Mouse (Mus musculus) lung, adult 2 months (tissue): ENCODE measurements around the gene Gypa.

ENCODE experiments used
- CTCF ChIP-seq: fragments of 200-500 bp; IDR thresholded peaks from 2 replicates; pipeline ENCODE4 v1.5.1; 2011; ENCODE audit warnings: mild to moderate bottlenecking, low read length, control low read depth; ENCODE audit not compliant: insufficient read depth
- POLR2A ChIP-seq: fragments of 200-500 bp; IDR thresholded peaks from 2 replicates; pipeline ENCODE4 v1.6.1; 2011; ENCODE audit warnings: low read depth, mild to moderate bottlenecking, control low read depth, low read length, borderline replicate concordance; ENCODE audit errors: extremely low read depth

GRCm38 (mm10) chr8:80479129-80479528 lies 14.5 kb upstream of the Gypa start:
- TF ChIP-seq CTCF (no peak), POLR2A (no peak)
